Mouse (Mus musculus) splenic B cell, adult 2 months (primary cell): ENCODE data around the gene Hist4h4.
A peak's percentile ranks its signal among the peaks of the same experiment; 100 is the strongest.

ENCODE experiments used
- DNase-seq: peaks from one replicate; pipeline ENCODE4 v3.0.0-alpha.2; 2011; ENCODE audit warnings: low read depth, low spot score
- H3K27me3 ChIP-seq: 2 replicates; pipeline ENCODE4 v1.6.1; 2012; ENCODE audit warnings: mild to moderate bottlenecking, low read length, moderate library complexity, mixed read lengths; ENCODE audit not compliant: control insufficient read depth, poor library complexity, insufficient read depth, severe bottlenecking
- H3K36me3 ChIP-seq: 2 replicates; pipeline ENCODE4 v1.6.1; 2012; ENCODE audit warnings: mild to moderate bottlenecking, low read length, moderate library complexity, mixed read lengths; ENCODE audit not compliant: control insufficient read depth, poor library complexity, insufficient read depth, severe bottlenecking

Gene Hist4h4

GRCm38 (mm10) chr6:136803739-136804633, at the start of gene Hist4h4:
Gene Hist4h4, minus strand, starts transcription at chr6:136804415.
- Histone ChIP-seq H3K27me3 (no peaks in the 10 kb centered on the region), H3K36me3 (no peaks in the 10 kb centered on the region)
- DNase-seq: peak; percentile 93

GRCm38 (mm10) chr6:136852762-136853161, 48.5 kb upstream of the Hist4h4 start:
- no peaks in the 10 kb centered on the region for H3K27me3 ChIP-seq
- no peaks in the 10 kb centered on the region for H3K36me3 ChIP-seq
- no peak for DNase-seq

GRCm38 (mm10) chr6:136852348-136852747, 48.1 kb upstream of the Hist4h4 start:
- no peak for DNase-seq
- H3K36me3 ChIP-seq: no peaks in the 10 kb centered on the region
- H3K27me3 ChIP-seq: no peaks in the 10 kb centered on the region

GRCm38 (mm10) chr6:136850267-136850666, 46.1 kb upstream of the Hist4h4 start:
- Histone ChIP-seq H3K36me3 (no peaks in the 10 kb centered on the region), H3K27me3 (no peaks in the 10 kb centered on the region)
- DNase-seq: no peak

GRCm38 (mm10) chr6:136848971-136849370, 44.8 kb upstream of the Hist4h4 start:
- no peaks in the 10 kb centered on the region for H3K36me3 ChIP-seq
- no peak for DNase-seq
- no peaks in the 10 kb centered on the region for H3K27me3 ChIP-seq

- Histone ChIP-seq H3K36me3 (no peaks in the 10 kb centered on the region), H3K27me3 (no peaks in the 10 kb centered on the region)
- no peak for DNase-seq
These were observed 44.2 kb upstream of the Hist4h4 start for GRCm38 (mm10) chr6:136848399-136848798.

GRCm38 (mm10) chr6:136847790-136848189, 43.6 kb upstream of the Hist4h4 start:
- H3K27me3 ChIP-seq: no peaks in the 10 kb centered on the region
- DNase-seq: peak; percentile 77
- no peaks in the 10 kb centered on the region for H3K36me3 ChIP-seq

- no peaks in the 10 kb centered on the region for H3K36me3 ChIP-seq
- no peaks in the 10 kb centered on the region for H3K27me3 ChIP-seq
- no peak for DNase-seq
These were observed 43.1 kb upstream of the Hist4h4 start for GRCm38 (mm10) chr6:136847267-136847666.

GRCm38 (mm10) chr6:136845706-136846480, 41.7 kb upstream of the Hist4h4 start:
- no peaks in the 10 kb centered on the region for H3K36me3 ChIP-seq
- DNase-seq: no peak
- no peaks in the 10 kb centered on the region for H3K27me3 ChIP-seq

- DNase-seq: no peak
- Histone ChIP-seq H3K36me3 (no peaks in the 10 kb centered on the region), H3K27me3 (no peaks in the 10 kb centered on the region)
These were observed 40.7 kb upstream of the Hist4h4 start for GRCm38 (mm10) chr6:136844903-136845302.

GRCm38 (mm10) chr6:136837323-136837722, 33.1 kb upstream of the Hist4h4 start:
- H3K27me3 ChIP-seq: no peaks in the 10 kb centered on the region

GRCm38 (mm10) chr6:136835352-136835751, 31.1 kb upstream of the Hist4h4 start, which contains the start of gene Smco3:
Gene Smco3, minus strand, starts transcription at chr6:136835452.
- Histone ChIP-seq H3K36me3 (no peaks in the 10 kb centered on the region), H3K27me3 (no peaks in the 10 kb centered on the region)
- DNase-seq: no peak

More at GRCm38 (mm10) chr6:136837323-136837722, 33.1 kb upstream of the Hist4h4 start:
- DNase-seq: no peak
- H3K36me3 ChIP-seq: no peaks in the 10 kb centered on the region

GRCm38 (mm10) chr6:136831712-136832111, 27.5 kb upstream of the Hist4h4 start:
- Histone ChIP-seq H3K27me3 (no peaks in the 10 kb centered on the region), H3K36me3 (no peaks in the 10 kb centered on the region)
- peak; percentile 63 for DNase-seq

- no peak for DNase-seq
- no peaks in the 10 kb centered on the region for H3K27me3 ChIP-seq
These were observed 24.5 kb upstream of the Hist4h4 start for GRCm38 (mm10) chr6:136828681-136829080.

More at GRCm38 (mm10) chr6:136828681-136829080, 24.5 kb upstream of the Hist4h4 start:
- peaks cover 4% of the 10 kb centered on the region; the same call in 1 of the 2 replicates for H3K36me3 ChIP-seq
